Mouse (Mus musculus) embryonic facial prominence, embryonic 10.5 days (tissue): Measurements from ENCODE around the gene Smad3. TPM values are rescaled to one million over a fixed set of nuclear protein-coding genes. Genes with fewer than 3 reads are reported as not detected.

Source experiments
- DNase-seq: peaks from one replicate; pipeline ENCODE4 v3.0.0-alpha.2; 2017; ENCODE audit warnings: low spot score
- H3K27ac ChIP-seq: fragments of 300-500 bp; sonication (generic); replicated peaks from 2 replicates; pipeline ENCODE4 v1.5.1; 2016; ENCODE audit warnings: mild to moderate bottlenecking
- H3K27me3 ChIP-seq: fragments of 300-500 bp; sonication (generic); replicated peaks from 2 replicates; pipeline ENCODE4 v1.6.1; 2016; ENCODE audit warnings: low read depth, mild to moderate bottlenecking; ENCODE audit not compliant: poor library complexity, severe bottlenecking
- H3K36me3 ChIP-seq: fragments of 300-500 bp; sonication (generic); replicated peaks from 2 replicates; pipeline ENCODE4 v1.6.1; 2016; ENCODE audit warnings: mild to moderate bottlenecking, moderate library complexity
- H3K4me1 ChIP-seq: fragments of 300-500 bp; sonication (generic); 2 replicates; pipeline ENCODE4 v1.6.1; 2016
- H3K4me3 ChIP-seq: fragments of 300-500 bp; sonication (generic); 2 replicates; pipeline ENCODE4 v1.5.1; 2016; ENCODE audit warnings: mild to moderate bottlenecking, moderate library complexity
- H3K9me3 ChIP-seq: fragments of 300-500 bp; sonication (generic); 2 replicates; pipeline ENCODE4 v1.6.1; 2016; ENCODE audit warnings: mild to moderate bottlenecking
- WGBS: fragments of 180-500 bp; shearing (Covaris S2); methylation state at CpG from one replicate; pipeline ENCODE4 v1.1.7; 2016; 5-methylcytosine and 5-hydroxymethylcytosine counted together
- polyA plus RNA-seq: library from polyadenylated mRNA; unstranded; fragments of >200 nt; fragmentation: Nextera tagmentation; extraction: Ambion mirVana; gene quantifications from 2 replicates; pipeline ENCODE4 v1.2.1, GENCODE M21; 2016

Gene Smad3
- polyA plus RNA-seq, 1 experiment from 2014 or later: 23.4 TPM

- no peak overlapping the region for H3K27ac ChIP-seq
These were observed 46.1 kb downstream of the Smad3 start for GRCm38 (mm10) chr9:63711580-63712230.

DNA sequence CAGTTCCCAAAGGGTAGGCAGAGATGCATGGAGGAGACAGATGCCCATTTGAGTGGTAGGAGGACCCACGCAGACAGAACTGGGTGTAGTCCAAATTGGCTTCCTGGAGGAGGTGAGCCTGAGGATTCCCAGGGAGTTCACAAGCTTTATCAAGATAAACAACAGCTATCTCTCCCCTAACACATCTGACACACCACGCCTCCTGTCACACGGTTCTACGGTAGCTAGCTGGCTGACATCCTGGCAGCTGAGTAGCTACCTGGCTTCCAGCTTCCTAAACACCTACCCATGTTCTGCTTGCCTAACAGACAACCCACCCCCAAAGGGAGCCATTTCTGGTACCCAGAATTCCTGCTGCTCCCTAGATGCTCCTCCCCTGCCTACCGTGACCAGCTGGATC is 47.9 kb downstream of the Smad3 start:
- no peak overlapping the region for H3K27ac ChIP-seq
- H3K9me3 ChIP-seq: peaks cover 5% of the 10 kb centered on the region; the same call in 1 of the 2 replicates
- no peak overlapping the region for H3K4me3 ChIP-seq
- peaks cover 73% of the 10 kb centered on the region for H3K4me1 ChIP-seq
- peaks cover 49% of the 10 kb centered on the region for H3K36me3 ChIP-seq
- no peaks in the 10 kb centered on the region for H3K27me3 ChIP-seq
- 91% methylated on average over 5 of the region's 5 CpGs for WGBS
- no peak for DNase-seq

More at GRCm38 (mm10) chr9:63711580-63712230, 46.1 kb downstream of the Smad3 start:
- Histone ChIP-seq H3K27me3 (no peaks in the 10 kb centered on the region), H3K4me3 (no peak overlapping the region), H3K4me1 (peaks cover 76% of the 10 kb centered on the region), H3K36me3 (peaks cover 46% of the 10 kb centered on the region), H3K9me3 (peaks cover 5% of the 10 kb centered on the region; the same call in 1 of the 2 replicates)
- DNase-seq: no peak
- 79% methylated on average over 13 of the region's 13 CpGs for WGBS

GRCm38 (mm10) chr9:63709266-63709665 is 48.5 kb downstream of the Smad3 start:
- no peak for DNase-seq

DNA sequence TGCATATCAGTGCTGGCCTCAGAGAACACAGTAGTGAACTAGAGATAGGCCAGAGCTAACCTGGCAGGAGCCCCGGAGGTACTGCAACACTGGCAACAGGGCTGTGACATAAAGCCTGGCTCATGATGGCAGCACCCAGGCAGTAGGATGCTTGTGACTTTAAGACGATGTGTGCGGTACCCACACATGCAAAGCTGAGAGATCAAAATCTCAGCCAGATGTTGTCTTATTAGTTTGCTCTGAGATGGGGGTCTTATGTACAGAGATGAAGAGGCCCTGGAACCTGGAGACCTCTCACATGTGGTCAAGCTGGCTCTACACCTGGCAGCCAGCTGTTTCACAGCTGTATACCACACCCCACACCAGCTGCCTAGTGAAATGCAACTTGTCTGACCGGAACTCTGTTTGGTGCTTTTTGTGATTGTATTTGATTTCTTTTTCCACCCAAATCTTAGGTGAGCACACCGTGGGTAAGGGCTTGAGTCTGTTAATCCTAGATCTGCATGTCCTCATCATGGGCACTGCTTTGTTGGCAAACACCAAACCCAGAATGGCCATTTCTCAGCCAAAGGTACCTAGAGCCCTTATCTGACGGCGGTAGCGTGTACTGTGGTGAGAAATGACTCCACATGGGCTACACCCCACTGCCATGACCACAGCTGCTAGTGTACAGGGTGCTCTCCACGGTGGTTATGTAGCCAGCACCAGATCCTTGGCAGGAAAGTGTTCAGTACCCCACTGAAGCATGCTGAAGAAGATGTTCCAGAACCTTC is 49.8 kb downstream of the Smad3 start:
- peaks cover 5% of the 10 kb centered on the region; the same call in 1 of the 2 replicates for H3K9me3 ChIP-seq
- WGBS: 88% methylated on average over 9 of the region's 9 CpGs
- H3K27me3 ChIP-seq: no peaks in the 10 kb centered on the region
- no peak for DNase-seq
- no peak overlapping the region for H3K27ac ChIP-seq
- H3K4me3 ChIP-seq: no peak overlapping the region
- peaks cover 68% of the 10 kb centered on the region for H3K4me1 ChIP-seq
- peaks cover 63% of the 10 kb centered on the region for H3K36me3 ChIP-seq

More at GRCm38 (mm10) chr9:63709266-63709665, 48.5 kb downstream of the Smad3 start:
- H3K4me1 ChIP-seq: peaks cover 70% of the 10 kb centered on the region
- no peak overlapping the region for H3K27ac ChIP-seq
- peaks cover 5% of the 10 kb centered on the region; the same call in 1 of the 2 replicates for H3K9me3 ChIP-seq
- no peaks in the 10 kb centered on the region for H3K27me3 ChIP-seq
- H3K4me3 ChIP-seq: no peak overlapping the region
- peaks cover 51% of the 10 kb centered on the region for H3K36me3 ChIP-seq

DNA sequence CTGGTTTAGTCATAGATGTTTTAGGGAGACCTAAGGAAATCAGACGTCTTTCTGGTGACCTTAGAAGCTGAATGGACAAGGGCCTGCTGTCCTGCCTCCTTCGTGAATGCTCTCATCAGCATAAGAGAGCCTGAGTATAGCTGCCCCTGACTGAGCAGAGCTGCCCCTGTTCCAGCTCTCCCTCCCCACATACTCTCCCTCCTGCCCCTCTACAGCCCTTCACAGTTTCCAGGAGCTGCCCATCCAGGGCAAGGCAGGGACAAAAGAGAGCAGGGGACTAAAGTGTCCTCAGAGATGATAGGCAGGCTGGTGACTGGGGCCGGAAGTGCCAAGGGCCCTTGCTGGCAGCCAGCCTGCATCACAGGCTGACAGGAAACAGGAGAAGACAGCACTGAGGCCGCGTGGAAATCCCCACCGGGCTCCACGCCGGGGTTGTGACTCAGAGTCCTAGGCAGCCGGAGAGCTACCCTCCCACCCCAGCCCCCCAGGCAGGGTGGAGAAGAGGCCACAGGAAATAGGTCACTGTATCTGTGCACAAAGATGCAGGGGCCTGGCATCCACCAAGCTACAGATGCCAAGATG is 51.6 kb downstream of the Smad3 start:
- peaks cover 68% of the 10 kb centered on the region for H3K4me1 ChIP-seq
- WGBS: 25% methylated on average over 9 of the region's 9 CpGs
- peak overlapping the region; percentile 73 for H3K27ac ChIP-seq
- peaks cover 51% of the 10 kb centered on the region for H3K36me3 ChIP-seq
- no peaks in the 10 kb centered on the region for H3K27me3 ChIP-seq
- no peak overlapping the region; the same call in 1 of the 2 replicates for H3K4me3 ChIP-seq
- DNase-seq: peak; percentile 44
- peaks cover 5% of the 10 kb centered on the region; the same call in 1 of the 2 replicates for H3K9me3 ChIP-seq

DNA sequence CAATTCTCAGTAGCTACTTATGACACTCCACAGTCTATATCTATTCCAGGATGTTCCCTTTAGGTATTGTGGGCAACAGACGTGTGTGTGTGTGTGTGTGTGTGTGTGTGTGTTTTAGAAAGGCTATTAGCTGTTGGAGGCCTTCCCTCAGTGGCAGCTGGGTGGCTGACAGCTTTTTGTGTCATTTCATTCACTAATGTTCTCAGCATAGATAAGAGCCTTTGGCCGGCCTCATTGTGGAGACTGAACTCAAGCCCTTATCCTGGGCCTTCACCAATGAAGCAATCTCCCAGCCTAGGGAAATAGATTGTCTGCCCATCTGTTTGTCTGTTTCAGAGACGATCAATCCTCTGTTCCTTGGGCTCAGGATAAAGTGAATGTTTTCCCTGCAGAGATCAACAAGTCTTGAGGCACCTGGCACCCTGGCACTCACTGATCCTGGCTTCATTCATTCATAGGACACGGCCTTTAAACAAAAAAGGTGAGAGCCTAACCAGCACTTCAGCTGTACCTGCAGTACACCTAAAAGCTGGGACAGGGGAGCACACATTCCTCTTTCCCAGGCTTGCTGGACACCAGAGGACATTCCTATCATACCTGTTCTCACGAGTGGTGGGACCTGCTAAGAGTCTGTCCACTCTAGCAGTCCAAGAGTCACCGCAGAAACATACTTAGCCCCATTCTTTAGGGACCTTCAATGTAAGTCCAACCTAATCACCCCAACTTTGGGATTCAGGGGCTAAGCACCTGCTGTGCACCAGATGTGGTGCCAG is 52.6 kb downstream of the Smad3 start:
- H3K4me1 ChIP-seq: peaks cover 75% of the 10 kb centered on the region

GRCm38 (mm10) chr9:63704131-63704530 is 53.7 kb downstream of the Smad3 start:
- Histone ChIP-seq H3K4me3 (no peak overlapping the region), H3K27me3 (no peaks in the 10 kb centered on the region), H3K9me3 (no peaks in the 10 kb centered on the region; the same call in 1 of the 2 replicates), H3K27ac (no peak overlapping the region), H3K4me1 (peaks cover 83% of the 10 kb centered on the region), H3K36me3 (peaks cover 30% of the 10 kb centered on the region)
- DNase-seq: no peak
- WGBS: 88% methylated on average over 5 of the region's 5 CpGs

More for the DNA sequence above, 52.6 kb downstream of the Smad3 start:
- WGBS: 84% methylated on average over 6 of the region's 6 CpGs
- peaks cover 5% of the 10 kb centered on the region; the same call in 1 of the 2 replicates for H3K9me3 ChIP-seq
- peaks cover 40% of the 10 kb centered on the region for H3K36me3 ChIP-seq
- H3K27ac ChIP-seq: no peak overlapping the region
- no peaks in the 10 kb centered on the region for H3K27me3 ChIP-seq
- no peak overlapping the region for H3K4me3 ChIP-seq
- DNase-seq: no peak

- H3K9me3 ChIP-seq: no peaks in the 10 kb centered on the region
- peaks cover 84% of the 10 kb centered on the region for H3K4me1 ChIP-seq
- H3K27me3 ChIP-seq: no peaks in the 10 kb centered on the region
- no peak overlapping the region for H3K27ac ChIP-seq
- peaks cover 22% of the 10 kb centered on the region for H3K36me3 ChIP-seq
- WGBS: 90% methylated on average over 7 of the region's 7 CpGs
- no peak for DNase-seq
- H3K4me3 ChIP-seq: no peak overlapping the region
These were observed 54.5 kb downstream of the Smad3 start for GRCm38 (mm10) chr9:63703236-63703785.

DNA sequence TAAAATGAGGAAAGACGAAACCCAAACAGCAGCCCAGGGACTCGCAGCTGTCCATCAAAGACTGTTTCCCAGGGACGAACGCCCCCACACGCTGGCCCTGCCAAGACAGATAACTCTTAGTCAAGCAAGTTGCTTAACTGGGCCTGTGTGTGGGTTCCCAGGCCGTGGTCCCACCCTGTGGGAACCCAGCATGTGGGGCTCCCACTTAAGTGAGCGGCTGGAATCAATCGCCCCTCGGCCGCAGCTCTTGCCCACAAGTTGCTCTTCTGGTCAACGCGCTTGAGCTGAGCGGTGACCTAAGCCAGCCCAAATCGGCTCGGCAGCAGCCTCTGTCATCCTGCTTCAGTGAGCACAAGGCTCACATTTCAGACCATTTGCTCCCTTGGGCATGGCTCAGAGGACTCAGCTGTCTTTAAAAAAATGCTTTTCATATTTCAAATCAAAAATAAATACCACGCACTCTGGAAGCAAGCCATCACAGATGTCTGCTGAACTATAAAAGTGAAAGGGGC is 55.2 kb downstream of the Smad3 start:
- H3K27me3 ChIP-seq: no peaks in the 10 kb centered on the region
- H3K4me1 ChIP-seq: peaks cover 84% of the 10 kb centered on the region
- peaks cover 20% of the 10 kb centered on the region; the same call in 1 of the 2 replicates for H3K36me3 ChIP-seq
- peak; percentile 38 for DNase-seq
- peak overlapping the region; percentile 51; the same call in 1 of the 2 replicates for H3K27ac ChIP-seq
- WGBS: 44% methylated on average over 16 of the region's 16 CpGs
- no peaks in the 10 kb centered on the region for H3K9me3 ChIP-seq
- 0 out of 2 replicates have a peak overlapping the region, but pooled peaks have one; percentile 5 for H3K4me3 ChIP-seq

GRCm38 (mm10) chr9:63701957-63702309 is 55.9 kb downstream of the Smad3 start:
- peaks cover 84% of the 10 kb centered on the region for H3K4me1 ChIP-seq

DNA sequence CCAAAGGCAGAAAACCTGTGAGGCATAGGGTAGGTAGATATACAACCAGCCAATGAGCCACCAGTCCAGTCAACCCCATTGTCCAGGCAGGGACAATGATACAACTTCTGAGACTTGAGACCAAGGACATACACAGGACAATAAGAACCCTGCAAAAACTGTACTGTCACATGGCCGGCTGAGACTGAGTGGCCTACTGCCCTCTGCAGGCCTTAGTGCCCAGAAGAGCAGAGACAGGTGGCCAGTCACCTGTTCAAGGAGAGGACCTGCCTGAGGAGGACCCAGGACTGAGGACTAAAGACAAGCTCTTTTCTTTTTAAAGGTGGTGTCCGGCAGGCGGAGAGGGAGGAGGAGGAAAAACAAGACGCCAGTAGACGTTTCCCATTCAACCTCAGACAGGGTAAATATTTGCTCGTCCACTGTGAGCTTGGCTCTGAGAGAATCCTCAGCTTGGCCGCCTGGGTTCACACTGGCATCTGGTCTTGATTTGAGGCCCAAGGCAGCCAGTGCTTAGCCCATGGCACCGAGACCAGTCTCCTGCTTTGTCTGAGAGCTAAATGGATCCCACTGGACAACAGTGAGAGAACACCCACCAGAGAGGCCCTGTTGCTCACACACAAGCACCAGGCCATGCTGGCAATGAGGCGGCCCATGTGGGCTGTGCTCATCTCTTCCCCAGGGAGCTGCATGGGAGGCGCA is 56.4 kb downstream of the Smad3 start:
- WGBS: 63% methylated on average over 10 of the region's 10 CpGs

More at GRCm38 (mm10) chr9:63701957-63702309, 55.9 kb downstream of the Smad3 start:
- DNase-seq: no peak
- Histone ChIP-seq H3K36me3 (peaks cover 20% of the 10 kb centered on the region; the same call in 1 of the 2 replicates), H3K27ac (peak overlapping the region; percentile 72), H3K9me3 (no peaks in the 10 kb centered on the region), H3K4me3 (no peak overlapping the region), H3K27me3 (no peaks in the 10 kb centered on the region)
- 75% methylated on average over 4 of the region's 4 CpGs for WGBS

More for the DNA sequence above, 56.4 kb downstream of the Smad3 start:
- Histone ChIP-seq H3K27me3 (no peaks in the 10 kb centered on the region), H3K27ac (peak overlapping the region; percentile 72), H3K36me3 (peaks cover 20% of the 10 kb centered on the region; the same call in 1 of the 2 replicates), H3K9me3 (no peaks in the 10 kb centered on the region), H3K4me1 (peaks cover 84% of the 10 kb centered on the region), H3K4me3 (no peak overlapping the region)
- peak; percentile 34 for DNase-seq
